Mouse (Mus musculus) testis, adult 2 months (tissue): ENCODE data around the gene Ccn6.

ENCODE experiments used
- CTCF ChIP-seq: fragments of 200-500 bp; IDR thresholded peaks from 2 replicates; pipeline ENCODE4 v1.5.1; 2012; ENCODE audit warnings: low read depth, mild to moderate bottlenecking, inconsistent platforms, low read length, moderate library complexity; ENCODE audit not compliant: control insufficient read depth, insufficient read depth, insufficient replicate concordance
- POLR2A ChIP-seq: fragments of 200-500 bp; IDR thresholded peaks from 2 replicates; pipeline ENCODE4 v1.6.1; 2012; ENCODE audit warnings: low read depth, mild to moderate bottlenecking, inconsistent platforms, low read length, moderate library complexity; ENCODE audit not compliant: control insufficient read depth

GRCm38 (mm10) chr10:39170181-39170580 is 6.6 kb upstream of the Ccn6 start:
- TF ChIP-seq CTCF (peak; percentile 87), POLR2A (no peak)
